Mouse (Mus musculus) monocyte, adult 59 days (primary cell): Measurements from ENCODE around the gene Mkrn3. TPM values are rescaled to one million over a fixed set of nuclear protein-coding genes. Genes with fewer than 3 reads are reported as not detected.

Experiments
- total RNA-seq, 2 experiments: library from RNA; stranded (reverse); gene quantifications; one replicate each; pipeline ENCODE4 v1.2.4; 2023

The Mkrn3 gene
- total RNA-seq: not detected

DNA sequence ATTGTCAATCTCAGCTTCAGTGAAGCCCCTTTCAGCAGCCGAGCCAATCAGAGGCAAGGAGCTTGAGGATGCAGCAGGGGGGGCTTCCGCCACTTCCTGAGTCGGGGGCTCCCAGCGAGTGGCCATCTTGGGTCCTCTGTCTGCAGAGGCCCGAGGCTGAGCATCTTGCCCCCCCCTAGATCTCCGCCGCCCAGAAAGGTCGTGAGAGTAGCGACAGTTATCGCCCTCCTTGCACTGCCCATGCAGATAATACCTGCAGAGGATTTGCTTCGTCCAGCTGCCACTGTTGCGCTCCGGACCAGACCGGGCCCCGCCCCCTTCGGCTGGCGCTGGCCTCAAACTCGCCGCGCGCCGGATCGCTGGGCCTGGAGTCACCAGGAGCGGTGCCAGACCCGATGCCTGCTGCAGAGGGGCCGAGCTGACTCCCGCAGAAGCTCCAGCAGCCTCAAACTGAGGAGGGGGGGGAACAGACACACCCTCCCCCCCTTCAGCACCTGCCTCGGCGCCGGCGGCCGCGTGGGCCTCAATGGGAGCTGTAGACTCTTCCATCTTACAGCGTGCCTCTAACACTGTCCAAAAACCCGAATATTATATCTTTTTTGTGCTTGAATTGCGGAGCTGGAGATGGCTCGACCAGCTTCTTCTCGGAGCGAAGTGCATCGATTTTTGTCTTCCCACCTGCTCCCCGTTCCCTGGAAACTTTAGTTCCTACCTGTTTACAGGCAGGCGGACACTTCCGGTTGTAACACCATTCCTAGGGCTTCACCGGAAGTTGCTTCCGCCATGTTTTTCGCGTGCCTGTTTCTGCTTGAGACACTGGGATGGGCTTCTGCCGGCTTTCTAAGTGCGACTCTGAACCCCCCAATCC is at the start of gene Mkrn3:
TSS of gene Mkrn3 (minus strand) at position 647 of the 868 bp plus-strand sequence.

DNA sequence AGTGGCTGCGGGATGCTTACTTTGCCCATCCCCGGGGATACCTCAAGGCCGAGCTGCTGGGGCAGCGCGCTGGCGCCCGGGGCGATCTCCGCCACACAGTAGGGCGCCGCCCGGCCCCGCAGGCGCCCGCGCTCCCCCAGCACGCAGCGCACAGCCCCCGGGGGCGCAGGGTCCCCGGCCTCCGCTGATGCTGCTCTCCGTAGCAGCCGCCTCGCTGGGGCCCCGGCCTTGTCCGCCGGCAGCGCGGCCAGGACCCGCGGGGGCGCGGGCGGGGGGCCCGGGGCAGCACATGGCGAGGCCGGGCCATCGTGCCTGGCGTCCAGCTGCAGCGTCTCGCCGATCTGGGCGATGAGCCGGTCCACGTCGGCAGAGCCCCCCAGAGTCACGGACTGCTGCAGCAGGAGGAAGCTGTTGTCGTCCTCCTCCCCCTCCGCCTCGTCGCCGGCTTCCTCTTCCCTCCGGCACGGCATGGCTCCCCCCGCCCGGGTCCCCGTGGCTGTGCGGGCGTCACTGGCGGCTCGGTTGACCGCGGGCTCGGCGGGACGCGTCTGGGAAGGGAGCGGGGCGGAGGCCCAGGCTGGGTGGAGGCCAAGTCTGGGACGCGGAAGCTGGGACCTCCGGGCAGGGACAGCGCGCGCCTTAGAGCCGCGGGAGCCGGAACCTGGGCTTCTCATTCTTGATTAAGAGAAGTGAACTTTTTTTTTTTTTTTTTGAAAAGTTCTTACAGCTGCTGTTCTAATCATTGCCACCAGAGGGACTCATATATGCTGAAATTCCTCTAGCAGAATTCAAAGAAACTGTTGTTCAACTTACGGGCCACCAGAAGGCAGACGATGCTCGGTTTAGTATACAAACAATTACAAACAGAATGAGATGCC is 44.2 kb upstream of the Mkrn3 start, which contains the start of gene Peg12:
TSS of gene Peg12 (minus strand) at position 633 of the 878 bp plus-strand sequence.

DNA sequence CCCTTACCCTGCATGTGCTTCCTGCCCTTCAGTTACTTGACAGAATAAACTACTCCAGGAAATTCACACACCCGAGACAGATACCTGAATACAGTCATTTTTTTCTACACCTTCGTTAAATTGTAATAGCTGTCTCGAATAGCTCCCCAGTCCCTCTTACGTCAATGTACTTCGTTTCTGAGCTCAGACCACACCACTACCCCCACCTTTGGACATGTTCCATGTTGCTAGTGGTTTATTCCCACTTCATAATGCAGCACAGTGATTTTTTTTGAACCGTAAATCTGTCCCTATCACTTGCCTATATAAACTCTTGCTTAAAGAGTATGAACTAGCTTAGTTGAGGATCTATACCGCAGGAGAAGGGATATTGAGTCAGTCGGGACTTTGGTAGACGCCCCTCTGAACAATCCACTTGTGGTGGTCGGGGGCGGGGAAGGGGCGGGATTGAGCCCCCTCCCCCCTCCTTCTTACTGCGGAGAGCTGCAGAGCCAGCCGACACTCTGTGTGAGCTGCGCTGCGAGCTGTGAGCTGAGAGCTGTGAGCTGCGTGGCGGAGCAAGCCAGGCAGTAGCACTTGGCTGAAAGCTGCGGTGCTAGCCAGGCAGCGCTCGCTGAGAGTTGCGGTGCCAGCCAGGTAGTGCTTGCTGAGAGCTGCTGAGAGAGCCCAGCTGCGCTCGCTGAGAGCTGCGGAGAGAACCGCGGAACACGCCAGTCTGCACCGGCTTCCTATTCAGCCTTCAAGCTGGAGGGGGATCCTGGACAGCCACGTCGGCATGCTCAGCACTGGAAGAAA is 43.2 kb downstream of the Mkrn3 start, which contains the start of gene Magel2:
TSS of gene Magel2 (plus strand) at position 501 of the 795 bp plus-strand sequence.

Other genes with a start within 250 kb of the Mkrn3 start
- under 1 TPM; 0.16 to 0.18 TPM for gene Ndn, start 73.6 kb downstream of the Mkrn3 start, total RNA-seq
- gene Magel2, start 43.1 kb downstream of the Mkrn3 start, total RNA-seq: not detected
- gene Peg12, start 44.4 kb upstream of the Mkrn3 start, total RNA-seq: 1 to 10 TPM; 1.7 to 2.2 TPM